Mouse (Mus musculus) bone marrow macrophage, adult 2 months (primary cell): ENCODE results near the gene Atp11b. TPM values are rescaled to one million over a fixed set of nuclear protein-coding genes. Genes with fewer than 3 reads are reported as not detected.

Source experiments
- H3K27ac ChIP-seq: 2 replicates; pipeline ENCODE4 v1.5.1; 2012; ENCODE audit warnings: low read depth, low read length; ENCODE audit not compliant: insufficient read depth
- H3K4me1 ChIP-seq: 2 replicates; pipeline ENCODE4 v1.6.1; 2012; ENCODE audit warnings: low read length; ENCODE audit not compliant: control insufficient read depth, insufficient read depth
- H3K4me3 ChIP-seq: 2 replicates; pipeline ENCODE4 v1.5.1; 2012; ENCODE audit warnings: mild to moderate bottlenecking, low read length, moderate library complexity; ENCODE audit not compliant: insufficient read depth
- CTCF ChIP-seq: IDR thresholded peaks from 2 replicates; pipeline ENCODE4 v1.5.1; 2012; ENCODE audit warnings: low read depth, mild to moderate bottlenecking, low read length, moderate library complexity
- POLR2A ChIP-seq: IDR thresholded peaks from 2 replicates; pipeline ENCODE4 v1.6.1; 2012; ENCODE audit warnings: mild to moderate bottlenecking, low read depth, low read length, borderline replicate concordance
- polyA plus RNA-seq: library from polyadenylated mRNA; stranded (reverse); fragments of >200 nt; gene quantifications from 2 replicates; pipeline ENCODE4 v1.2.4, GENCODE M21; 2012; ENCODE audit not compliant: missing spikeins, insufficient read depth, insufficient read length

Atp11b gene
- polyA plus RNA-seq, 1 experiment: 40.3 TPM

DNA sequence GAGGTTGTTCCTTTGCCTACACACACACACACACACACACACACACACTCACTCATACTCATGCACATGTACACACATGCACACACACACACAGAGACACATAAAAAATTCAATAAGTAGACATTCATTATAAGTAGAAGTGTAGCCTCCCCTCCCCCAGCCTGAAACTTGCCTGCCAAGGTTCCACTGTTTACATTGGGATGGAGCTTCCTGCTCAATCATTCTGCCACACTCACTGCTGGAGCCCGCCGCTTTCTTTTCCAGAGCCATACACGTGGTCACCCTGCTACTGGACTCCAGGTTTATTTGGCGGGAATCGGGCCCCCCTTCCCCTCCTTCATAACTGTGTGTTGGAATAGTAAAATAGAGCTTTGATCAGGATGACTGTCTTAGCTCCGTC lies 24.4 kb upstream of the Atp11b start:
- no peak overlapping the region for H3K27ac ChIP-seq
- H3K4me1 ChIP-seq: peaks cover 7% of the 10 kb centered on the region
- TF ChIP-seq CTCF (no peak), POLR2A (no peak)
- no peak overlapping the region for H3K4me3 ChIP-seq

DNA sequence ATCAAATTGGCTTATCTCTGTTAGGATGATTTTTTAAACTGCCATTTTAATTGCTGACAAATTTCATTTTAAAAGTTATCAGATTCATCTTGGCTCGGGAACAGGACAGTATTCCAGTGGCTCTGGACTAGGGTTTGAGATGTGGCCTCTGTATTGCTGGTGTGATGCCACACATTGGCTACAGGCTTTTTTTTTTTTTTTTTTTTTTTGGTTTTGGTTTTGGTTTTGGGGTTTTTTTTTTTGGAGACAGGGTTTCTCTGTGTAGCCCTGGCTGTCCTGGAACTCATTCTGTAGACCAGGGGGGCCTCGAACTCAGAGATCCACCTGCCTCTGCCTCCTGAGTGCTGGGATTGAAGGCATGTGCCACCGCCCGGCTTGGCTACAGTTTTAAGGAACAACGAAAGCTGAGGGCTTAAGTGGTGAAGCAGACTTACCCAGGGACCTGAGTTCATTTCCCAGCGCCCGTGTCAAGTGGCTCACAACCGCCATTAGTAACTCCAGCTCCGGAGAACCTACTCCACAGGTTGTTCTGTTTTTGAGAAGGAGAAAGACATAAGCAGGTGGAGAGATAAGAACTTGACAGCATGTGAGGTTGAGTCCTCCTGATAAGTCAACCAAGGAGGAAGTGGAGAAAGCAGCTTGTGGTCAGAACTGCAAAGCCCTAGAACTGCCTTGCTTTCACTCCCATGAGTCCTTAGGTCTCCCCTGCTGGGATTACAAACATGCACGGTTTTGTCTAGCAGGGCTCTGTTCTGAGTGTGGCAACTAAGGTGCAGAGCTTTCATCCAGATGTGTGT lies 21.7 kb upstream of the Atp11b start:
- no peak for TF ChIP-seq POLR2A
- no peak for TF ChIP-seq CTCF
- peaks cover 7% of the 10 kb centered on the region for H3K4me1 ChIP-seq
- peak overlapping the region; percentile 43 for H3K27ac ChIP-seq
- H3K4me3 ChIP-seq: peak overlapping the region; percentile 3; the same call in 1 of the 2 replicates

DNA sequence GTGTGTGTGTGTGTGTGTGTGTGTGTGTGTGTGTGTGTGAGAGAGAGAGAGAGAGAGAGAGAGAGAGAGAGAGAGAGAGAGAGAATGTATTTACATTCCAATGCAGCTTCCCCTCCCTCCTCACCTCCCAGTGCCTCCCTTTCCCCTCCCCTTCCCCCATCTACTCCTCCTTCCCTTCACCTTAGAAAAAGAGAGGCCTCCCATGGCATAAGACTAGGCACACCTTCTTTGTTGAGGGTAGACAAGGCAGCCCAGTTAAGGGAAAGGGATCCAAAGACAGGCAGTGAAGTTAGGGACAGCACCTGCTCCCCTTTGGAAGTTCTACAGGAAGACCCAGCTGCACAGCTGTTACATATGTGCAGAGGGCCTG lies 21.1 kb upstream of the Atp11b start:
- Histone ChIP-seq H3K4me3 (0 out of 2 replicates have a peak overlapping the region, but pooled peaks have one; percentile 3), H3K27ac (no peak overlapping the region; the same call in 1 of the 2 replicates), H3K4me1 (peaks cover 7% of the 10 kb centered on the region)

DNA sequence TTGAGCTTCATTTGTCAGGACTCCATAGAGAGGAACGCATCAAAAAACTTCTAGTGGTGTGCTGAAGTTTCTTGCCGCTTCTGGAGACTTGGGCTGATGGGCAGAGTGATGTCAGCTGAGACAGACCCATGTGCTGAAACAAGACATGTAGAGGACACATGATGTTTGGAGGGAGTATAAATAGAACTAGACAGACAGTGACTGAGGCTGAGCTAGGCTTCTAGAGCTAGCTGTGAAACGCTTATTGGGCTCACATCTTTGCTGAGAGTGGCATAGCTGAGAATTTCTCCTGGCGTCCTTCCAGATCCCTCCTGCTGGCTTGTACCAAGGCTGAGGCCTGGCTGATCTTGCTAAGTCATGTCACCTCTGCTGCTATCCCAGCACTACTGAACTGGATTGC lies 19.4 kb upstream of the Atp11b start:
- TF ChIP-seq POLR2A (no peak), CTCF (no peak)
- Histone ChIP-seq H3K4me3 (no peak overlapping the region), H3K27ac (no peak overlapping the region), H3K4me1 (peaks cover 7% of the 10 kb centered on the region)

More for the DNA sequence above, 21.1 kb upstream of the Atp11b start:
- TF ChIP-seq CTCF: no peak
- no peak for TF ChIP-seq POLR2A

DNA sequence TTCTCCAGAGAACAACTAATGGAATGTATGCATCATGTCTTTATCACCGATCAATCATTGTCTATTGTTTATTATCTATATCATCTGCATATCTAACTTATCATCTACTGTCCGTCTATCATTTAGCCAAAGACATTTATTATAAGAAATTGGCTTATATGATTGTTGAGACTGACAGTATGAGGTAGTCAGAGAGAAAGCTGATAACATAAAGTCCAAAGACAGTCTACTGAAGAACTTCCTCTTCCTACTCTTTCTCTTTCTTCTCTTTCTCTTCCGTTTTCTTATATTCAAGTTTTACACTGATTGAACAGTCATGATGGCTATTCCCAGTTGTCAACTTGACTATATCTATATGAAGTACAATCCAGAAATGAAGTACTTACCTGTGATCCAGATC lies 15.8 kb upstream of the Atp11b start:
- no peaks in the 10 kb centered on the region for H3K4me1 ChIP-seq
- H3K4me3 ChIP-seq: no peak overlapping the region
- TF ChIP-seq CTCF: no peak
- TF ChIP-seq POLR2A: no peak
- no peak overlapping the region for H3K27ac ChIP-seq

DNA sequence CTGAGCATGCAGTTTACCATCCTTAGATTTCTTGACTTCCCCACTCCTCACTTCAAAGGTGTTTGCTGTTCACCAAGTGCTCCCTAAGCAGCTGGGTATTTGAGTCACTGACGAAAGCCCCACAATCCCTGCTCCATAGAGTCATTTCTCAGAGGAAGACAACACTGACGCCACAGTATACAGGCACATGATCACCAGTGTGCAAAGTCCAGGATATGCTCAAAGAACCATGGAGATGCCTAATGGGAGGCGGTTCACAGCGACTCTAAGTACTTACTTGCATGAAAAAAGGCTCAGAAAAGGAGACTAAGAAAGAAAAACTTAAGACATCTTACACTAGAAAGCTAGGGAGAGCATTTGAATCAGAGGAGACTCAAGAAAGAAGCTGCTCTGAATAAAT lies 8.9 kb upstream of the Atp11b start:
- Histone ChIP-seq H3K27ac (no peak overlapping the region), H3K4me3 (no peak overlapping the region), H3K4me1 (no peaks in the 10 kb centered on the region)
- TF ChIP-seq CTCF: no peak
- TF ChIP-seq POLR2A: no peak

DNA sequence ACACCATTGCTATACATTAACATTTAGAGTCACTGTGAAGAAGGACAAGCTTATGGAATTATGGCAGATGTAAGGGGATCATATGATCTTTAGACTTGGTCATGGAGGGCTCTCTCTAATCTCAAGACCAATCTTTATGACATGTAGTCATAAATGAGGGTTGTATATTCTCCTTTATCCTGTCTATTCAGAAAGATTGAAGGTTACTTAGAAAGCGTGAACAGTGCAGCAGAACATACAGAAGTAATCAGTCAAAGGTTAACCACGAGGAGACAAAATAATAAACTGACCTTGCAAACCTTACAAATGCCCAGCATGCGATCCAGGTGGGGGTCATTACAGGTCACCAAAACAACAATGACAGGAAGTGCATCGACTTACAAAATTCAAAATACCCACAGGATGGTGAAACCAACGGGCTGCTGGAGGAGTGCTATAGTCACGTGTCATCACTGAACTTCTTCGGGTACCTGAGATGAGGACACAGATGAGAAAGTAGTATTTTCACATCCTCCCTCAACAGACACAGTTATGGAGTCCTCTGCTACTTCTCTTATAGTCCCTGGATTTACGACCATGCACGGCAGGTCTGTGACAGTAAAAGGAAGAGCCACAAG lies 7.0 kb upstream of the Atp11b start:
- TF ChIP-seq POLR2A (no peak), CTCF (no peak)
- no peak overlapping the region for H3K27ac ChIP-seq

DNA sequence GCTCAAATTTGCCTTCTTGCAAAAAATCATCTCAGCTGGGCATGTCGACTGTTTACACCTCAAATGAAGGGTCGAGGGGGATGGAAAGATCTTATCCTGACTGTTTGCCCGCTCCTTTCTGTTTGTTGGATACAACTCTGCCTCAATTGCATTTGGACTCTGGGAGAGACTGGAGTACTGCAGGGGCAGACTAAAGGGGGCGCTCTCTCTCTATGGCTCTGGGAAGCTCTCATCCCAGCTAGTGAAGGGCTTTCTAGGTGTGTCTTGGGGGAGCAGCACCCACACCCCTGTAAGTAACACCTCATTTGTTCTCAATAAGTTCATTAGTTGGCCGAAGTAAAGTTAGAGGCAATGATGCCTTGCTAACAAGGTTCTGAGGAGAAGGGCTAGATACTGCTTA lies 3.6 kb upstream of the Atp11b start:
- Histone ChIP-seq H3K4me3 (no peak overlapping the region), H3K4me1 (no peaks in the 10 kb centered on the region), H3K27ac (no peak overlapping the region)
- TF ChIP-seq CTCF (peak; percentile 23; the same call in 1 of the 2 replicates), POLR2A (no peak)

More for the DNA sequence above, 7.0 kb upstream of the Atp11b start:
- no peaks in the 10 kb centered on the region for H3K4me1 ChIP-seq
- no peak overlapping the region for H3K4me3 ChIP-seq

DNA sequence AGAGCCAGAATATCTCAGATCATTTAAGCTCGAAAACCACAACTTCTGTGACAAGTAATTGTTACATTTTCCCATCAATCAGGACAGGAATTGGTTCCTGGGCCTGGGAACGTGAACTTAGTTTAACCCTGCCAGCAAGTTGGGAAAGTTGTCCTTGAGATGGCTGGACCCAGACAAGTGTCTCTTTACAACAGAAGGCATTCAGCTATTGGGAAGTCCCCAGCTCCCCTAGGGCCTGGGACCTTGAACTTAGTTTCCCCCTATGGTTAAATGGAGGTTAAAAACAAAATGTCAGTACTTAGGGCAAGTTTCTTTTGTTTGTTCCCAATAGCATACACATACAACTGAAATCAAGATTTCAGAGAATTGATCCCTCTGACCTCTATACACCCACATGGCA lies 2.2 kb upstream of the Atp11b start:
- H3K4me1 ChIP-seq: no peaks in the 10 kb centered on the region
- TF ChIP-seq CTCF (no peak), POLR2A (no peak)

DNA sequence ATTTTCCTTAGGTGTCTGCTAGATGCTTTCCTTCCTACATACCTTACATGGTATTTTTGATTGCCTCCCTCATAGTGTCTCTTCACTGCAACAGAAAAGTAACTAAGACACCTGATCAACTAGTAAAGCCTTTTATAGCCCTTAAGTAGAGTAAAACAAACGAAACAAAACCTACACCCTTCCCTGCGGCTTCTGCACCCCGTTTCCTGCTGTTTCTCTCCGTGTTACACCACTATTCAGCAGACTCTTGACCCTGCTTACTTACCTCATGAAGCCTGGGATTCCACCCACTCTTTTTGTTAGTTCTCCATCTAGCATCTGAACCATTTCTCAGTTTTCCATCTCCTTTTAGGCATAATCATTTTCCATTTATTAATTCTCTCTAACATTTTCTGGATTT lies 8.8 kb downstream of the Atp11b start:
- no peak for TF ChIP-seq POLR2A
- TF ChIP-seq CTCF: no peak
- no peak overlapping the region for H3K27ac ChIP-seq
- H3K4me1 ChIP-seq: peaks cover 7% of the 10 kb centered on the region
- H3K4me3 ChIP-seq: no peak overlapping the region

More for the DNA sequence above, 2.2 kb upstream of the Atp11b start:
- Histone ChIP-seq H3K4me3 (no peak overlapping the region), H3K27ac (no peak overlapping the region)
